Mouse (Mus musculus) adrenal gland, adult 18-20 months (tissue): ENCODE data around the gene Gnptg. TPM values are rescaled to one million over a fixed set of nuclear protein-coding genes. Genes with fewer than 3 reads are reported as not detected.
A peak's percentile ranks its signal among the peaks of the same experiment; 100 is the strongest.

Experiments
- DNase-seq, 2 experiments: peaks; one replicate each; pipeline ENCODE4 v3.0.0; 2021 to 2022; ENCODE audit warnings: low spot score in 2 of 2
- microRNA-seq, 2 experiments: library from miRNA; unstranded; fragments of <30 nt; microRNA quantifications; one replicate each; pipeline ENCODE4 v1.2.0; 2021; ENCODE audit warnings: borderline number of aligned reads in 2 of 2
- total RNA-seq, 2 experiments: library from RNA; stranded (reverse); gene quantifications; 1 replicate in 1 of 2; 2 replicates in 1 of 2; pipeline ENCODE4 v1.2.3; 2021

The Gnptg gene
- total RNA-seq, 2 experiments from 2014 or later = 42.4 to 46.5 TPM

GRCm38 (mm10) chr17:25210006-25210405, 29.9 kb downstream of the Gnptg start:
- no peak for DNase-seq

GRCm38 (mm10) chr17:25202401-25202800, 37.5 kb downstream of the Gnptg start:
- DNase-seq = no peak

- DNase-seq = no peak
Measured at GRCm38 (mm10) chr17:25189091-25189490, 50.8 kb downstream of the Gnptg start.

- DNase-seq = peak; percentile 88 to 90
Measured at GRCm38 (mm10) chr17:25188150-25189031, 51.5 kb downstream of the Gnptg start, which contains the start of gene Unkl. Unkl (plus strand) TSS chr17:25188397.

GRCm38 (mm10) chr17:25187784-25188149, 52.2 kb downstream of the Gnptg start:
- no peak for DNase-seq

- DNase-seq = no peak
Measured at GRCm38 (mm10) chr17:25184961-25185360, 55.0 kb downstream of the Gnptg start.

GRCm38 (mm10) chr17:25184129-25184691, 55.7 kb downstream of the Gnptg start, which contains the start of gene BC003965:
BC003965 (plus strand) TSS chr17:25184554.
- DNase-seq = peak; percentile 99

Small RNA genes lying within 50 kb of the gene (microRNA-seq; reads per million reads assigned to microRNA genes)
- 28.8 to 41.6 reads per million in 2 experiments for gene Mir3547

Other genes with a start within 250 kb of the Gnptg start
- gene Cramp1l, start 224.3 kb downstream of the Gnptg start, total RNA-seq = 10 to 100 TPM; 20.4 to 24.0 TPM
- 10 to 100 TPM; 20.3 to 29.9 TPM for gene Ift140, start 224.0 kb downstream of the Gnptg start, total RNA-seq
- gene Tmem204, start 156.5 kb downstream of the Gnptg start, total RNA-seq = 10 to 100 TPM; 43.2 to 45.6 TPM
- 10 to 100 TPM; 18.4 to 21.9 TPM for gene Telo2, start 124.2 kb downstream of the Gnptg start, total RNA-seq
- not detected for gene Ptx4, start 119.4 kb downstream of the Gnptg start, total RNA-seq
- gene Clcn7, start 106.7 kb downstream of the Gnptg start, total RNA-seq = 10 to 100 TPM; 42.0 to 43.7 TPM
- under 1 TPM; 0.10 to 0.13 TPM for gene Ccdc154, start 77.7 kb downstream of the Gnptg start, total RNA-seq
- gene Gm38655, start 64.7 kb downstream of the Gnptg start, total RNA-seq = not detected
- 10 to 100 TPM; 18.5 to 20.0 TPM for gene BC003965, start 55.6 kb downstream of the Gnptg start, total RNA-seq
- gene Unkl, start 51.7 kb downstream of the Gnptg start, total RNA-seq = 10 to 100 TPM; 15.4 to 16.2 TPM
- 10 to 100 TPM; 20.3 to 22.6 TPM for gene Tsr3, start within 50 bp of the Gnptg start, total RNA-seq
- 10 to 100 TPM; 11.7 to 16.2 TPM for gene Baiap3, start 16.2 kb upstream of the Gnptg start, total RNA-seq
- 100 to 1,000 TPM; 207 to 260 TPM for gene Ube2i, start 34.5 kb upstream of the Gnptg start, total RNA-seq
- gene Prss34, start 58.3 kb upstream of the Gnptg start, total RNA-seq = under 1 TPM; 0.33 to 0.48 TPM
- not detected for gene Prss28, start 68.5 kb upstream of the Gnptg start, total RNA-seq
- gene Prss29, start 78.5 kb upstream of the Gnptg start, total RNA-seq = not detected
- gene Tpsab1, start 105.4 kb upstream of the Gnptg start, total RNA-seq = 1 to 10 TPM in 1 of 2 experiments, under 1 TPM in 1; 0.53 to 1.5 TPM
- 1 to 10 TPM; 2.9 to 6.7 TPM for gene Tpsb2, start 126.2 kb upstream of the Gnptg start, total RNA-seq
- gene Tpsg1, start 129.1 kb upstream of the Gnptg start, total RNA-seq = under 1 TPM in 1 of 2 experiments, not detected in 1; 0.38 TPM
- 10 to 100 TPM; 69.5 to 83.9 TPM for gene Cacna1h, start 193.7 kb upstream of the Gnptg start, total RNA-seq
- not detected for gene Tekt4, start 214.5 kb upstream of the Gnptg start, total RNA-seq